Mouse (Mus musculus): ENCODE results near the gene Muc1. TPM values are rescaled to one million over a fixed set of nuclear protein-coding genes. Genes with fewer than 3 reads are reported as not detected.

The Muc1 gene
- polyA plus RNA-seq, 1 experiment from 2014 or later: 1.6 TPM

DNA sequence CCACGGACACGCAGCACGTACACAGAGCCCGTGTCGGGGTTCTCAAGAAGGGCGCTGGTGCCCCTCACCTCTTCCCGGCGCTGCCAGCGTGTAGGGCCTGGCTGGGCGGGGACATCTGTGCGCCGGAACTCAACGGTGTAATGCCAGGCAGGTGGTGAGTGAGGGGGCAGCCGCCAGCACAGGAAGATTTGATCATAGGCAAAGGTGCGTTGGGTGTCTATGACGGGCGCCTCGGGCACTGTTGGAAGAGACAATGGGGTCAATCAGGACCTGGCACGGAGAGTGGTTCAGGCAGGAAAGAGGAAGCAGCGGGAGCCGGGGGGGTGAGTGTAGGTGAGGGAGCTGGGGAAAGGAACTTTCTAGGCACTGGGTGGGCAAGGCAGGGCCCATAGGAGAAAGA, 8.8 kb downstream of the Muc1 start:
- Histone ChIP-seq H3K27me3 (peaks cover 11% of the 10 kb centered on the region), H3K27ac (no peak overlapping the region), H3K9ac (no peak overlapping the region), H3K36me3 (no peaks in the 10 kb centered on the region), H3K4me1 (replicated peaks) (peaks cover 15% of the 10 kb centered on the region), H3K4me2 (no peak overlapping the region), H3K9me3 (replicated peaks) (no peaks in the 10 kb centered on the region), H3K4me3 (no peak overlapping the region)
- ATAC-seq (replicated peaks; ENCODE audit: insufficient number of reproducible peaks, insufficient read depth, low FRiP score, low read depth): no peak
- WGBS: 90% methylated on average over 21 of the region's 21 CpGs

DNA sequence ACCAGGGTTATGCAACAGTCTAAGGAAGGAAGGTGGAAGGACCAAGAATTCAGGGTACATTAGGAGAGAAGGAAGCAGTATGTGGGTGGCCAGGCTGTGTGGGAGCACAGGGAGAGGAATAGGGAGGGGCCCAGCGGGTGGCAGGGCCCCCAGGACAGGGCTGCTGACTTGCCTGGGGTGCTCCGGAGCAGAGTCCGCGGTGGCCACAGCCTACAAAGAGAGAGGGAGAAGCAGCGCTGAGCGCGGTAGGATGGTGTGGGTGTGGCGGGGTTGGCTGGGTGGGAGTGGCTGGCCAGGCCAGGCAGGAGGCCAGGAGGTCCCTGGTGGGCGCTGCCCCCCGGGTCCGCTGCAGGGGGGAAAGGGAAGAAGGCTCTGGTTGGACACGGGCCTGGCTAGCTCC, 9.6 kb downstream of the Muc1 start:
- no peak for ATAC-seq (replicated peaks; ENCODE audit: insufficient number of reproducible peaks, insufficient read depth, low FRiP score, low read depth)
- Histone ChIP-seq H3K27me3 (peaks cover 14% of the 10 kb centered on the region), H3K4me2 (no peak overlapping the region), H3K4me1 (replicated peaks) (peaks cover 10% of the 10 kb centered on the region), H3K9ac (no peak overlapping the region), H3K36me3 (no peaks in the 10 kb centered on the region), H3K4me3 (no peak overlapping the region), H3K9me3 (replicated peaks) (no peaks in the 10 kb centered on the region), H3K27ac (no peak overlapping the region)
- 61% methylated on average over 12 of the region's 12 CpGs for WGBS

DNA sequence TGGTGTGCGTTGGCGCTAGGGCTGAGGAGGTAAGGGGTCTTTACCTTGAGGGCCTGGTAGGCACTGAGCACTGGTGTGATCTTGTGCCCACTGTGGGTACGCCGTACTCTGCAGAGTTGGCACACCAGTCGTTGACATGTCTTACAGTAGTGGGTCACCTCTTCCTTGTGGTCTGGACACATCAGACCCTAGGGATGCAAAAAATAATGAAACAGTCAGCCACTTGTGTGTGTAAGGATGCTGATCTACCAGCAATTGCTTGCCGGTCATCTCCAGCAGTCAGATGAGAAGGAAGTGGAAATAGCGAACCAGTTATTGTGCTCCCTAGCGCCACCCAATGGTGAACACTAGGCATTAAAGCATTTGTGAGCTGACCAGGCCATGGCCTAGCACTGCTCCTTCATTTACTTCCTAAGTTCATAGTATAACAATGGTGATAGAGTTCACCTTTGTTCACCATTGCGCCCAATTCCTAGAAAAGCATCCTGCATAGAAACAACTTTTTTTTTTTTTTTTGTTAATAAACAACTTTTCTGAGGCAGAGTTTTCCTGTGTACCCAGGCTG, 13.6 kb downstream of the Muc1 start:
- Histone ChIP-seq H3K9ac (no peak overlapping the region), H3K4me2 (no peak overlapping the region), H3K27ac (no peak overlapping the region), H3K9me3 (replicated peaks) (no peaks in the 10 kb centered on the region), H3K4me1 (replicated peaks) (peaks cover 36% of the 10 kb centered on the region), H3K27me3 (peaks cover 23% of the 10 kb centered on the region), H3K36me3 (no peaks in the 10 kb centered on the region), H3K4me3 (no peak overlapping the region)
- WGBS: 69% methylated on average over 9 of the region's 9 CpGs
- no peak for ATAC-seq (replicated peaks; ENCODE audit: insufficient number of reproducible peaks, insufficient read depth, low FRiP score, low read depth)

DNA sequence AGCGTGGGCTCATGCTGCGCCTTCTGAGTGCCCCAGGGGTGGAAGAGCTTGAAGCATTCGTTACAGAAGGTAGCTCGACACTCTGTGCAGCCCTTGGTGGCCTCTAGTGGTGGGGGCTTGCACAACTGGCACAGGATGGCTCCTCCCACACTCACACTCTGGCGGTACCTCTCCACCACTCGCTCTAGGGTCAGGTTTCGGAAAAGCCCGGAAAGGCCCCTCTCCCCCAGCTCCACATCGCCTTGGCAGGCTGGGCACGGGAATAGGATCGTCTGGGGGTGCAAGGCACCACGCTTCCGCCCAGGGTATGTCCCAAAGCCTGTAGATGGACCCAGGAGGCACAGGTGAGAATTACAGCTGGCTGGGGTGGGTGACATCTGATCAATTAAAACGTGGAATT, 14.8 kb downstream of the Muc1 start:
- H3K27ac ChIP-seq: no peak overlapping the region
- 17% methylated on average over 14 of the region's 14 CpGs for WGBS

DNA sequence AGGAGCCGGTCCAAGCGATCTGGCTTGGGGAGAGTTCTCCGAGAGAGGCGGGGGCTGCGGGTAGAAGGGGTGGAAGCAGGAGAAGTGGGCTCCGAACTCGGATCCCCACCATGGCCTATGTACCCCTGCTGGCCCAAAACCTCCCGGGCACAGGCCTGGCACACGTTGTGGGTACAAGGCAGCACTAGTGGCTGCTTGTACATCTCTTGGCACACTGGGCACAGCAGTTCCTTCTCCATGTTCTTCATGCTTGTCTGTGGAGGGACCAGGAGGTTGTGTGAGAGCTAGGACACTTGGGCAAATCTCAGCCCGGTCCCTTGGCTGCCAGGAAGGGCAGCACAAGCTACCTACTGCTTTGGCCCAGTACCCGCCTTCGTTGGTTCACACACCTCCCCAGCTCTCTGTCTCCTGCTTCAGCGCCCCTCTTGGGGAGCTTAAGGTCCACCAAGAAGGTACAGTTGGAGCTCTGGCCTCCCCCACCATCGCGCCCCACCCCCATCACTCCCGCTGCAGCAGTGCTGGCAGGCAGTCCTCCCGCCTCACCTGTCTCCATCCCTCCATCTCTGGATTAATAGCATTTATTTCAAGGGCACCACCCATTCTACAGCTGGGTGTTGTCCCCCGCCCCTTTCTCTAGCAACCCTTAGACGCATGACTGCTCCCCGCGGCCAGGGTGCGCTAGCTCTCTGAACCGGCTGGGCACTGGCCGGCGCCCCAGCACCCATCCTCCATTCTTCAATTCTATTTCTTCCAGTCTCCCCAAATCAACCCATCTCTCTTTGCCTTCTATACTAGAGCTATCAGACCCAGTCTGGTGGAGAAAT, 15.5 kb downstream of the Muc1 start:
- H3K27ac ChIP-seq: peak overlapping the region; percentile 29; the same call in 1 of the 2 replicates
- no peaks in the 10 kb centered on the region for H3K36me3 ChIP-seq
- WGBS: 14% methylated on average over 25 of the region's 25 CpGs
- H3K4me1 ChIP-seq (replicated peaks): peaks cover 40% of the 10 kb centered on the region
- H3K9me3 ChIP-seq (replicated peaks): no peaks in the 10 kb centered on the region
- 0 out of 2 replicates have a peak, but pooled peaks have one; percentile 9 for ATAC-seq (replicated peaks; ENCODE audit: insufficient number of reproducible peaks, insufficient read depth, low FRiP score, low read depth)
- peak overlapping the region; percentile 90 for H3K4me3 ChIP-seq
- peak overlapping the region; percentile 32; the same call in 1 of the 2 replicates for H3K9ac ChIP-seq
- H3K27me3 ChIP-seq: peaks cover 20% of the 10 kb centered on the region
- H3K4me2 ChIP-seq: peak overlapping the region; percentile 82

More for the DNA sequence above, 14.8 kb downstream of the Muc1 start:
- Histone ChIP-seq H3K4me3 (no peak overlapping the region), H3K27me3 (peaks cover 21% of the 10 kb centered on the region), H3K9ac (no peak overlapping the region), H3K4me1 (replicated peaks) (peaks cover 40% of the 10 kb centered on the region), H3K4me2 (peak overlapping the region; percentile 46), H3K9me3 (replicated peaks) (no peaks in the 10 kb centered on the region), H3K36me3 (no peaks in the 10 kb centered on the region)
- no peak for ATAC-seq (replicated peaks; ENCODE audit: insufficient number of reproducible peaks, insufficient read depth, low FRiP score, low read depth)

DNA sequence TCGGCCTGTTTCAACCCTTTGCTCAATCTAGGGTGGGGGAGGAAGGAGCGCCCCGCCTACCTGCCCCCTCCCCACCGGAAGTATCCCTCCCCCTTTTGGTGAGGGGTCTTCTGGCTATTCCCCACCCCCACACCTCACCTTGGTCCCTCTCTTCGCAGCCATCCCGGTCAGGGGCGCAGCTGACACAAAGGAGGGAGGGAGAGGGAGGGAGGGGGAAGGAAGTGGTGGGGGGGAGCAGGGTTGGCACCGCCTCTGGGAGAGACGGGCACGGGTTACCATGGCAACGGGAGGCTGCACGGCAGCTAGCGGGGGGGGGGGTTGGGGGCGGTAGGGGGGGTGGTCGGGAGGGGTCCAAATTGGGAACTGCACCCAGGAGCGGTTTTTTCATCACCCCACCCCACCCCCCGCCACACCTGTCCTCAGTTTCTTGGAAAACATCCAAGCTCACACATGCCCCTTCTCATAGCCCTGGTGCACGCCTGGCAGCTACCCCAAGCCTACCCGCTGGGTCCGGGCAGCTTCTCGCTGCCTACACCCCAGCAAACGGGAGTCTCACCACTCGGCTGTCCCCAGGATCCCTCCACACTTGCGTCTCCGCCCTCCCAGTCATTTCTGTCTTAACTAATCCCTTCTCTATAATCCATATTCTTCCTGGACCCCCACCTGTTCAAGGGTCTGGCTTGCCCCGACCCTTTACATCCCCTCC, 16.3 kb downstream of the Muc1 start:
- H3K36me3 ChIP-seq: no peaks in the 10 kb centered on the region
- whole genome bisulfite sequencing: 0% methylated on average over 23 of the region's 26 CpGs
- H3K9me3 ChIP-seq (replicated peaks): no peaks in the 10 kb centered on the region
- H3K9ac ChIP-seq: peak overlapping the region; percentile 32; the same call in 1 of the 2 replicates
- peaks cover 40% of the 10 kb centered on the region for H3K4me1 ChIP-seq (replicated peaks)
- peaks cover 20% of the 10 kb centered on the region for H3K27me3 ChIP-seq
- H3K27ac ChIP-seq: peak overlapping the region; percentile 29; the same call in 1 of the 2 replicates
- peak overlapping the region; percentile 90 for H3K4me3 ChIP-seq
- ATAC-seq (replicated peaks; ENCODE audit: insufficient number of reproducible peaks, insufficient read depth, low FRiP score, low read depth): no peak
- peak overlapping the region; percentile 82 for H3K4me2 ChIP-seq

DNA sequence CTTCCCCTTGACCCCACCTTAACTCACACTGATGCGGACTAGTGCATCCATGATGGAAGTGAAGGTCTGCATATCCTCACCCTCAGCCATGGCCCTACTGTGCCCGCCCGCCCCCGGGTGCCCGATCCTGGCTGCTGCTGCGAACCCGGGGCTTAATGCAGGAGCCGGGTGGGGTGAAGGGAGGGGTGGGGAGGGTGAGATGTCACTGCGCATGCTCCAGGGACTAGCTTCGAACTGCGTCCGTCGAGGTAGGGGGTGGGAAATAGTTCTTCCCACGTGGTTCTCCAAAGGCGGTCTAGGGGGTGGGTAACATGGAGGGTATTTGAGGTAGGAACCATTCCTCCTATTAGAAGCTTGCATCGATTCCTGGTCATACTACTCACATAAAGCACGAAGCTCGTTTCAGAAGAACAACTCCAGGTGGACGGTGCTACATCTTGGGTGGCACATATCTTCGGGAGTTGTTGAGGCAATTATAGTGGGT, 16.9 kb downstream of the Muc1 start, which contains the start of gene Krtcap2:
Krtcap2 (plus strand) TSS at position 279 of the 484 bp plus-strand sequence.
- WGBS: 5% methylated on average over 20 of the region's 20 CpGs
- H3K27me3 ChIP-seq: peaks cover 20% of the 10 kb centered on the region
- ATAC-seq (replicated peaks; ENCODE audit: insufficient number of reproducible peaks, insufficient read depth, low FRiP score, low read depth): peak; percentile 9; the same call in 1 of the 2 replicates

DNA sequence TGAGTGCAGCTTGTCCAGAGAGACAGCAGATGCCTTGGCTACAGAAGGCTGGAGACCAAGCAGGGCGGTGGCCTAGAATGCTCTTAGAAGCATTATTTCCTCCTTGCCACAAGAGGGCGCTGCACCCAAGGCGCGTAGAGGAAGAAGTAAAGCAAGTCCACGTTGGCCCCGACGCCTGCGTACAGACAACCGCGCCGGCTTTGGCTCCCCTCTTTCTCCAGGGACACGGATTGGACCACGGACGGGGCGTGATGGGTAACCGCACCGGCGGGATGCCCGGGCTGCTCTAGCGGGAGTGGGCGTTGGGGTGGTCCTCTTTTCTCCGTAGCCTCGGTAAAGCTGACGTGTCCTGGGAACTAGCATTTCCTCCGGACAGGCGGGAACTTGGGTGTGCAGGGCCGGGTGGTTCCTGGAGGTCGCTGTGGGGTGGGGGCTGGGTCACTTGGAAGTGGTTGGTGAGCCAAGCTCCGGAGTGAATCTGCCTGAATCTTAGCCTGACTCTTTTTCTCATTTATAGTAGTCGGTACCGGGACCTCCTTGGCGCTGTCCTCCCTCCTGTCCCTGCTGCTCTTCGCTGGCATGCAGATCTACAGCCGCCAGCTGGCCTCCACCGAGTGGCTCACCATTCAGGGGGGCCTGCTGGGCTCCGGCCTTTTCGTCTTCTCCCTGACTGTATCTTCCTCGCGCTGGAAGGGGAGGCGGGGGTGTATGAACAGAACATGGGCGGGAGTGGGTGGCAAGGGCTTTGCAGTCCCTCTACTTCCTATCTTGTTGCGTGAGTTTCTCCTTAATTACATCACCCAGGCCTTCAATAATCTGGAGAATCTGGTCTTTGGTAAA, 17.6 kb downstream of the Muc1 start, which contains the start of gene Trim46:
Trim46 (minus strand) TSS at position 49 of the 840 bp plus-strand sequence.
- no peaks in the 10 kb centered on the region for H3K36me3 ChIP-seq
- under 1% methylated on average over 42 of the region's 42 CpGs for WGBS
- H3K9ac ChIP-seq: peak within 1 kb of the TSS; percentile 84
- H3K27me3 ChIP-seq: peaks cover 20% of the 10 kb centered on the region
- peak within 1 kb of the TSS; percentile 84 for H3K27ac ChIP-seq
- H3K4me3 ChIP-seq: peak within 1 kb of the TSS; percentile 90
- no peaks in the 10 kb centered on the region for H3K9me3 ChIP-seq (replicated peaks)
- H3K4me1 ChIP-seq (replicated peaks): peaks cover 50% of the 10 kb centered on the region
- peak; percentile 72 for ATAC-seq (replicated peaks; ENCODE audit: insufficient number of reproducible peaks, insufficient read depth, low FRiP score, low read depth)
- H3K4me2 ChIP-seq: peak within 1 kb of the TSS; percentile 82

More for the DNA sequence above, 16.9 kb downstream of the Muc1 start, which contains the start of gene Krtcap2:
- Histone ChIP-seq H3K4me3 (peak within 1 kb of the TSS; percentile 90), H3K36me3 (no peaks in the 10 kb centered on the region), H3K4me2 (peak within 1 kb of the TSS; percentile 82), H3K9me3 (replicated peaks) (no peaks in the 10 kb centered on the region), H3K4me1 (replicated peaks) (peaks cover 43% of the 10 kb centered on the region), H3K9ac (peak within 1 kb of the TSS; percentile 84), H3K27ac (peak within 1 kb of the TSS; percentile 84)

DNA sequence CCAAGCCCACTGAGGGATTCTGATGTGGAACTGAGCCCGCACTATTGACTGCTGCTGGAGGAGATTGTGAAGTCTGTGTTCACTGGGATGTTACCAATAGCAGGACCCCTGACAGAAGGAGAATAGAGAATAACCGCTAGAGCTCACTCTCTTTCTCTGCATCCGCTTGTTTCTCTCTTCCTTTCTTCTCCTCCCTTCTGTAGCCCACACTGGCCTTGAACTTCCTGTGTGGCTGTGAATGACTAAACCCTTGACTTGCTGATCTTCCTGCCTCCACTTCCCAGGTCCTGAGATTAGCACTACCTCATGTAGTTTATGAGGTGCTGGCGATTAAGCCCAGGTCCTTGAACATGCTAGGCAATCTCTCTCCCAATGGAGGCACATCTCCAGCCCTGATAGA, 18.6 kb downstream of the Muc1 start:
- peaks cover 24% of the 10 kb centered on the region for H3K27me3 ChIP-seq
- peak overlapping the region; percentile 84; the same call in 1 of the 2 replicates for H3K9ac ChIP-seq
- WGBS: 74% methylated on average over 4 of the region's 4 CpGs
- peak overlapping the region; percentile 90 for H3K4me3 ChIP-seq
- peaks cover 59% of the 10 kb centered on the region for H3K4me1 ChIP-seq (replicated peaks)
- peak overlapping the region; percentile 82 for H3K4me2 ChIP-seq
- ATAC-seq (replicated peaks; ENCODE audit: insufficient number of reproducible peaks, insufficient read depth, low FRiP score, low read depth): no peak
- no peaks in the 10 kb centered on the region for H3K9me3 ChIP-seq (replicated peaks)
- H3K27ac ChIP-seq: no peak overlapping the region
- H3K36me3 ChIP-seq: no peaks in the 10 kb centered on the region

DNA sequence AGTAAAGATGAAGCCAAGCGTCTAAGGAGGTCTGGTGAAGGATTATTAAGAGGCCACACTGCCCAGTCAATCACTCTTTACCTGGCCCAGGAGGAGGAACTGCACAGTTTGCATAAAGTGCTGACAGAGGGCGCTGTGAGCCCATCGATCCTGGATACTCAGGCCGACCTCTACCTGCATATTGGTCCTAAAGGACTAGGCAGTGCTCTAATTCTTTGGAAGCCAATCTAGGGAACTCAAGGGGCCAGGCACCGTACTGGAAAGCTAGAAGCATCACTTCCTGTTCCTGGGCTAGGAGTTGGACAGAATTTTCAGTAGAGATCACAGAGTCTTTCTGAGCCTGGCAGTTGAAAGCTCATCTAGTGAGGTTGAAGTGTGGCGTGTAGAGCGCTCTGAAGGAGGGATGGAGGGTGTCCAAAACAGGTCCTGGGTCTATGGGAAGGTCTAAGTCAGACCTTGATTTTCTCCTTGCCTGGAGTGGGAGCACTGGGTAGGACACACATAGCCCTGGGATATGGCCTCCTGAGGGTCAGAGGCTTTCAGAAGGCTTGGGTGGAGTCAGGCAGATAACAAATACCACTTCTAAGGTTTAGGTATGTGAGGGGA, 21.7 kb downstream of the Muc1 start:
- no peak for ATAC-seq (replicated peaks; ENCODE audit: insufficient number of reproducible peaks, insufficient read depth, low FRiP score, low read depth)
- Histone ChIP-seq H3K27me3 (0 out of 2 replicates have a peak, but pooled peaks cover 6% of the 10 kb centered on the region), H3K4me2 (no peak overlapping the region), H3K9me3 (replicated peaks) (no peaks in the 10 kb centered on the region), H3K4me1 (replicated peaks) (peaks cover 37% of the 10 kb centered on the region), H3K9ac (no peak overlapping the region), H3K4me3 (no peak overlapping the region), H3K27ac (peak overlapping the region; percentile 50), H3K36me3 (no peaks in the 10 kb centered on the region)
- 18% methylated on average over 7 of the region's 7 CpGs for WGBS

All from heart, embryonic 15.5 days (tissue).